Mouse (Mus musculus) embryonic facial prominence, embryonic 10.5 days (tissue): Measurements from ENCODE around the gene Mtfr1l. TPM values are rescaled to one million over a fixed set of nuclear protein-coding genes. Genes with fewer than 3 reads are reported as not detected.

Source experiments
- DNase-seq: peaks from one replicate; pipeline ENCODE4 v3.0.0-alpha.2; 2017; ENCODE audit warnings: low spot score
- H3K27ac ChIP-seq: fragments of 300-500 bp; sonication (generic); replicated peaks from 2 replicates; pipeline ENCODE4 v1.5.1; 2016; ENCODE audit warnings: mild to moderate bottlenecking
- H3K27me3 ChIP-seq: fragments of 300-500 bp; sonication (generic); replicated peaks from 2 replicates; pipeline ENCODE4 v1.6.1; 2016; ENCODE audit warnings: low read depth, mild to moderate bottlenecking; ENCODE audit not compliant: poor library complexity, severe bottlenecking
- H3K36me3 ChIP-seq: fragments of 300-500 bp; sonication (generic); replicated peaks from 2 replicates; pipeline ENCODE4 v1.6.1; 2016; ENCODE audit warnings: mild to moderate bottlenecking, moderate library complexity
- H3K4me1 ChIP-seq: fragments of 300-500 bp; sonication (generic); 2 replicates; pipeline ENCODE4 v1.6.1; 2016
- H3K4me3 ChIP-seq: fragments of 300-500 bp; sonication (generic); 2 replicates; pipeline ENCODE4 v1.5.1; 2016; ENCODE audit warnings: mild to moderate bottlenecking, moderate library complexity
- H3K9me3 ChIP-seq: fragments of 300-500 bp; sonication (generic); 2 replicates; pipeline ENCODE4 v1.6.1; 2016; ENCODE audit warnings: mild to moderate bottlenecking
- WGBS: fragments of 180-500 bp; shearing (Covaris S2); methylation state at CpG from one replicate; pipeline ENCODE4 v1.1.7; 2016; 5-methylcytosine and 5-hydroxymethylcytosine counted together
- polyA plus RNA-seq: library from polyadenylated mRNA; unstranded; fragments of >200 nt; fragmentation: Nextera tagmentation; extraction: Ambion mirVana; gene quantifications from 2 replicates; pipeline ENCODE4 v1.2.1, GENCODE M21; 2016

Gene Mtfr1l
- 107 and 114 TPM in 2 replicates for polyA plus RNA-seq

- no peaks in the 10 kb centered on the region for H3K9me3 ChIP-seq
- H3K4me3 ChIP-seq = peak within 1 kb of the TSS; percentile 94
- H3K27me3 ChIP-seq = no peaks in the 10 kb centered on the region
- peak; percentile 99 for DNase-seq
- under 1% methylated on average over 71 of the region's 71 CpGs for WGBS
- peak within 1 kb of the TSS; percentile 87 for H3K27ac ChIP-seq
- peaks cover 25% of the 10 kb centered on the region for H3K4me1 ChIP-seq
- H3K36me3 ChIP-seq = peaks cover 37% of the 10 kb centered on the region
Measured at GRCm38 (mm10) chr4:134534932-134535786, at the start of gene Mtfr1l. Gene Mtfr1l (minus strand): TSS chr4:134535387.

GRCm38 (mm10) chr4:134583513-134583912 lies 48.3 kb upstream of the Mtfr1l start:
- peaks cover 16% of the 10 kb centered on the region for H3K27me3 ChIP-seq
- no peak overlapping the region; the same call in 1 of the 2 replicates for H3K27ac ChIP-seq
- 72% methylated on average over 3 of the region's 3 CpGs for WGBS
- peaks cover 41% of the 10 kb centered on the region for H3K4me1 ChIP-seq
- no peak for DNase-seq
- no peak overlapping the region for H3K4me3 ChIP-seq
- H3K9me3 ChIP-seq = no peaks in the 10 kb centered on the region
- no peaks in the 10 kb centered on the region for H3K36me3 ChIP-seq

- Histone ChIP-seq H3K36me3 (no peaks in the 10 kb centered on the region), H3K27ac (peak overlapping the region; percentile 40), H3K4me1 (peaks cover 39% of the 10 kb centered on the region), H3K4me3 (no peak overlapping the region), H3K27me3 (peaks cover 19% of the 10 kb centered on the region), H3K9me3 (no peaks in the 10 kb centered on the region)
- no peak for DNase-seq
- 69% methylated on average over 8 of the region's 8 CpGs for WGBS
Measured at GRCm38 (mm10) chr4:134581365-134581764, 46.2 kb upstream of the Mtfr1l start.

- peaks cover 44% of the 10 kb centered on the region for H3K4me1 ChIP-seq
- no peaks in the 10 kb centered on the region for H3K9me3 ChIP-seq
- H3K36me3 ChIP-seq = no peaks in the 10 kb centered on the region
- H3K27me3 ChIP-seq = peaks cover 19% of the 10 kb centered on the region
- DNase-seq = no peak
- WGBS = 74% methylated on average over 15 of the region's 15 CpGs
- H3K4me3 ChIP-seq = no peak overlapping the region
- no peak overlapping the region; the same call in 1 of the 2 replicates for H3K27ac ChIP-seq
Measured at GRCm38 (mm10) chr4:134580351-134581148, 45.4 kb upstream of the Mtfr1l start.

GRCm38 (mm10) chr4:134579620-134580019 lies 44.4 kb upstream of the Mtfr1l start:
- Histone ChIP-seq H3K4me3 (0 out of 2 replicates have a peak overlapping the region, but pooled peaks have one; percentile 22), H3K9me3 (no peaks in the 10 kb centered on the region), H3K27ac (no peak overlapping the region), H3K27me3 (peaks cover 19% of the 10 kb centered on the region), H3K36me3 (no peaks in the 10 kb centered on the region), H3K4me1 (peaks cover 49% of the 10 kb centered on the region)
- peak; percentile 27 for DNase-seq
- WGBS = 29% methylated on average over 5 of the region's 5 CpGs

GRCm38 (mm10) chr4:134579212-134579611 lies 44.0 kb upstream of the Mtfr1l start:
- WGBS = 16% methylated on average over 11 of the region's 11 CpGs
- peaks cover 19% of the 10 kb centered on the region for H3K27me3 ChIP-seq
- H3K36me3 ChIP-seq = no peaks in the 10 kb centered on the region
- H3K4me1 ChIP-seq = peaks cover 49% of the 10 kb centered on the region
- DNase-seq = peak; percentile 21
- no peaks in the 10 kb centered on the region for H3K9me3 ChIP-seq
- H3K4me3 ChIP-seq = 0 out of 2 replicates have a peak overlapping the region, but pooled peaks have one; percentile 22
- peak overlapping the region; percentile 59; the same call in 1 of the 2 replicates for H3K27ac ChIP-seq

- H3K9me3 ChIP-seq = no peaks in the 10 kb centered on the region
- no peaks in the 10 kb centered on the region for H3K36me3 ChIP-seq
- no peak overlapping the region for H3K4me3 ChIP-seq
- WGBS = 70% methylated on average over 5 of the region's 5 CpGs
- DNase-seq = no peak
- H3K27me3 ChIP-seq = peaks cover 19% of the 10 kb centered on the region
- 0 out of 2 replicates have a peak overlapping the region, but pooled peaks have one; percentile 59 for H3K27ac ChIP-seq
- peaks cover 49% of the 10 kb centered on the region for H3K4me1 ChIP-seq
Measured at GRCm38 (mm10) chr4:134578407-134578806, 43.2 kb upstream of the Mtfr1l start.

- no peak for DNase-seq
- WGBS = 85% methylated on average over 2 of the region's 2 CpGs
- H3K4me3 ChIP-seq = no peak overlapping the region
- H3K9me3 ChIP-seq = no peaks in the 10 kb centered on the region
- peaks cover 19% of the 10 kb centered on the region for H3K27me3 ChIP-seq
- H3K36me3 ChIP-seq = no peaks in the 10 kb centered on the region
- H3K4me1 ChIP-seq = peaks cover 52% of the 10 kb centered on the region
- no peak overlapping the region for H3K27ac ChIP-seq
Measured at GRCm38 (mm10) chr4:134577281-134577680, 42.1 kb upstream of the Mtfr1l start.

GRCm38 (mm10) chr4:134575486-134575885 lies 40.3 kb upstream of the Mtfr1l start:
- Histone ChIP-seq H3K9me3 (no peaks in the 10 kb centered on the region), H3K27ac (no peak overlapping the region), H3K4me3 (no peak overlapping the region), H3K27me3 (peaks cover 15% of the 10 kb centered on the region), H3K36me3 (no peaks in the 10 kb centered on the region), H3K4me1 (peaks cover 40% of the 10 kb centered on the region)
- DNase-seq = no peak
- 56% methylated on average over 11 of the region's 11 CpGs for WGBS

GRCm38 (mm10) chr4:134572449-134573300 lies 37.5 kb upstream of the Mtfr1l start:
- Histone ChIP-seq H3K9me3 (no peaks in the 10 kb centered on the region), H3K27ac (no peak overlapping the region; the same call in 1 of the 2 replicates), H3K27me3 (0 out of 2 replicates have a peak, but pooled peaks cover 10% of the 10 kb centered on the region), H3K4me1 (peaks cover 15% of the 10 kb centered on the region), H3K4me3 (no peak overlapping the region), H3K36me3 (no peaks in the 10 kb centered on the region)
- WGBS = 84% methylated on average over 24 of the region's 24 CpGs
- DNase-seq = no peak

GRCm38 (mm10) chr4:134570704-134571451 lies 35.7 kb upstream of the Mtfr1l start:
- Histone ChIP-seq H3K9me3 (no peaks in the 10 kb centered on the region; the same call in 1 of the 2 replicates), H3K4me1 (peaks cover 17% of the 10 kb centered on the region), H3K36me3 (peaks cover under 1% of the 10 kb centered on the region; the same call in 1 of the 2 replicates), H3K4me3 (no peak overlapping the region), H3K27ac (0 out of 2 replicates have a peak overlapping the region, but pooled peaks have one; percentile 8), H3K27me3 (0 out of 2 replicates have a peak, but pooled peaks cover 15% of the 10 kb centered on the region)
- WGBS = 77% methylated on average over 14 of the region's 14 CpGs
- no peak for DNase-seq
